Mouse (Mus musculus): ENCODE measurements around the gene Acvr1b. TPM values are rescaled to one million over a fixed set of nuclear protein-coding genes. Genes with fewer than 3 reads are reported as not detected.

Acvr1b gene
- polyA plus RNA-seq, 1 experiment from 2014 or later: 22.1 TPM

- H3K27me3 ChIP-seq (ENCODE audit: control insufficient read depth, insufficient read depth, low read depth, low read length): no peaks in the 10 kb centered on the region
- WGBS: 82% methylated on average over 7 of the region's 7 CpGs
- no peak overlapping the region for H3K27ac ChIP-seq (ENCODE audit: low read length)
- peaks cover 8% of the 10 kb centered on the region for H3K9me3 ChIP-seq (replicated peaks; ENCODE audit: control insufficient read depth, low read length, poor library complexity, severe bottlenecking)
- no peak overlapping the region for H3K9ac ChIP-seq (ENCODE audit: low read depth, low read length)
- H3K4me2 ChIP-seq (ENCODE audit: low read length): no peak overlapping the region
- H3K4me3 ChIP-seq (ENCODE audit: low read depth, low read length): no peak overlapping the region
- ATAC-seq: no peak
- H3K4me1 ChIP-seq (ENCODE audit: control insufficient read depth, insufficient read depth, low read length): peaks cover 3% of the 10 kb centered on the region
- no peaks in the 10 kb centered on the region for H3K36me3 ChIP-seq (ENCODE audit: control insufficient read depth, insufficient read depth, low read length)
Measured at GRCm38 (mm10) chr15:101154700-101155616, 18.9 kb upstream of the Acvr1b start.

- 0 out of 2 replicates have a peak overlapping the region, but pooled peaks have one; percentile 28 for H3K4me2 ChIP-seq (ENCODE audit: low read length)
- ATAC-seq: no peak
- WGBS: 48% methylated on average over 1 of the region's 1 CpGs
- no peaks in the 10 kb centered on the region for H3K27me3 ChIP-seq (ENCODE audit: control insufficient read depth, insufficient read depth, low read depth, low read length)
- peaks cover 37% of the 10 kb centered on the region for H3K4me1 ChIP-seq (ENCODE audit: control insufficient read depth, insufficient read depth, low read length)
- H3K9ac ChIP-seq (ENCODE audit: low read depth, low read length): no peak overlapping the region
- peak overlapping the region; percentile 74 for H3K27ac ChIP-seq (ENCODE audit: low read length)
- H3K36me3 ChIP-seq (ENCODE audit: control insufficient read depth, insufficient read depth, low read length): no peaks in the 10 kb centered on the region
- H3K9me3 ChIP-seq (replicated peaks; ENCODE audit: control insufficient read depth, low read length, poor library complexity, severe bottlenecking): peaks cover 8% of the 10 kb centered on the region
- H3K4me3 ChIP-seq (ENCODE audit: low read depth, low read length): no peak overlapping the region
Measured at GRCm38 (mm10) chr15:101160128-101160527, 13.7 kb upstream of the Acvr1b start.

GRCm38 (mm10) chr15:101160591-101160990 is 13.3 kb upstream of the Acvr1b start:
- peak; percentile 85 for ATAC-seq
- no peak overlapping the region for H3K4me3 ChIP-seq (ENCODE audit: low read depth, low read length)
- peaks cover 8% of the 10 kb centered on the region for H3K9me3 ChIP-seq (replicated peaks; ENCODE audit: control insufficient read depth, low read length, poor library complexity, severe bottlenecking)
- no peaks in the 10 kb centered on the region for H3K27me3 ChIP-seq (ENCODE audit: control insufficient read depth, insufficient read depth, low read depth, low read length)
- WGBS: 8% methylated on average over 7 of the region's 7 CpGs
- peak overlapping the region; percentile 74 for H3K27ac ChIP-seq (ENCODE audit: low read length)
- 0 out of 2 replicates have a peak overlapping the region, but pooled peaks have one; percentile 28 for H3K4me2 ChIP-seq (ENCODE audit: low read length)
- no peak overlapping the region for H3K9ac ChIP-seq (ENCODE audit: low read depth, low read length)
- H3K4me1 ChIP-seq (ENCODE audit: control insufficient read depth, insufficient read depth, low read length): peaks cover 37% of the 10 kb centered on the region
- H3K36me3 ChIP-seq (ENCODE audit: control insufficient read depth, insufficient read depth, low read length): no peaks in the 10 kb centered on the region

- no peak overlapping the region for H3K4me3 ChIP-seq (ENCODE audit: low read depth, low read length)
- no peaks in the 10 kb centered on the region for H3K36me3 ChIP-seq (ENCODE audit: control insufficient read depth, insufficient read depth, low read length)
- peak overlapping the region; percentile 74 for H3K27ac ChIP-seq (ENCODE audit: low read length)
- ATAC-seq: no peak
- peaks cover 5% of the 10 kb centered on the region; the same call in 1 of the 2 replicates for H3K9me3 ChIP-seq (replicated peaks; ENCODE audit: control insufficient read depth, low read length, poor library complexity, severe bottlenecking)
- H3K9ac ChIP-seq (ENCODE audit: low read depth, low read length): 0 out of 2 replicates have a peak overlapping the region, but pooled peaks have one; percentile 14
- WGBS: 65% methylated on average over 7 of the region's 7 CpGs
- H3K4me2 ChIP-seq (ENCODE audit: low read length): no peak overlapping the region
- H3K27me3 ChIP-seq (ENCODE audit: control insufficient read depth, insufficient read depth, low read depth, low read length): no peaks in the 10 kb centered on the region
- peaks cover 37% of the 10 kb centered on the region for H3K4me1 ChIP-seq (ENCODE audit: control insufficient read depth, insufficient read depth, low read length)
Measured at GRCm38 (mm10) chr15:101161534-101161933, 12.3 kb upstream of the Acvr1b start.

GRCm38 (mm10) chr15:101163056-101163458 is 10.8 kb upstream of the Acvr1b start:
- no peak overlapping the region for H3K4me2 ChIP-seq (ENCODE audit: low read length)

GRCm38 (mm10) chr15:101163854-101164253 is 10.0 kb upstream of the Acvr1b start:
- WGBS: 59% methylated on average over 5 of the region's 5 CpGs
- Histone ChIP-seq H3K9ac (ENCODE audit: low read depth, low read length) (no peak overlapping the region), H3K36me3 (ENCODE audit: control insufficient read depth, insufficient read depth, low read length) (no peaks in the 10 kb centered on the region), H3K4me3 (ENCODE audit: low read depth, low read length) (no peak overlapping the region), H3K27me3 (ENCODE audit: control insufficient read depth, insufficient read depth, low read depth, low read length) (no peaks in the 10 kb centered on the region), H3K9me3 (replicated peaks; ENCODE audit: control insufficient read depth, low read length, poor library complexity, severe bottlenecking) (no peaks in the 10 kb centered on the region), H3K4me2 (ENCODE audit: low read length) (no peak overlapping the region), H3K27ac (ENCODE audit: low read length) (no peak overlapping the region), H3K4me1 (ENCODE audit: control insufficient read depth, insufficient read depth, low read length) (peaks cover 37% of the 10 kb centered on the region)
- no peak for ATAC-seq

More at GRCm38 (mm10) chr15:101163056-101163458, 10.8 kb upstream of the Acvr1b start:
- Histone ChIP-seq H3K36me3 (ENCODE audit: control insufficient read depth, insufficient read depth, low read length) (no peaks in the 10 kb centered on the region), H3K9ac (ENCODE audit: low read depth, low read length) (0 out of 2 replicates have a peak overlapping the region, but pooled peaks have one; percentile 1), H3K9me3 (replicated peaks; ENCODE audit: control insufficient read depth, low read length, poor library complexity, severe bottlenecking) (no peaks in the 10 kb centered on the region), H3K27ac (ENCODE audit: low read length) (no peak overlapping the region), H3K4me3 (ENCODE audit: low read depth, low read length) (no peak overlapping the region), H3K4me1 (ENCODE audit: control insufficient read depth, insufficient read depth, low read length) (peaks cover 37% of the 10 kb centered on the region), H3K27me3 (ENCODE audit: control insufficient read depth, insufficient read depth, low read depth, low read length) (no peaks in the 10 kb centered on the region)
- WGBS: 27% methylated on average over 15 of the region's 15 CpGs
- no peak for ATAC-seq

- H3K27me3 ChIP-seq (ENCODE audit: control insufficient read depth, insufficient read depth, low read depth, low read length): no peaks in the 10 kb centered on the region
- H3K36me3 ChIP-seq (ENCODE audit: control insufficient read depth, insufficient read depth, low read length): no peaks in the 10 kb centered on the region
- no peak overlapping the region for H3K27ac ChIP-seq (ENCODE audit: low read length)
- H3K4me3 ChIP-seq (ENCODE audit: low read depth, low read length): no peak overlapping the region
- WGBS: 68% methylated on average over 5 of the region's 5 CpGs
- no peak overlapping the region for H3K4me2 ChIP-seq (ENCODE audit: low read length)
- H3K9me3 ChIP-seq (replicated peaks; ENCODE audit: control insufficient read depth, low read length, poor library complexity, severe bottlenecking): no peaks in the 10 kb centered on the region
- H3K9ac ChIP-seq (ENCODE audit: low read depth, low read length): no peak overlapping the region
- no peak for ATAC-seq
- H3K4me1 ChIP-seq (ENCODE audit: control insufficient read depth, insufficient read depth, low read length): peaks cover 37% of the 10 kb centered on the region
Measured at GRCm38 (mm10) chr15:101164291-101164690, 9.6 kb upstream of the Acvr1b start.

GRCm38 (mm10) chr15:101165658-101166437 is 8.0 kb upstream of the Acvr1b start:
- H3K4me2 ChIP-seq (ENCODE audit: low read length): no peak overlapping the region
- ATAC-seq: no peak
- H3K27me3 ChIP-seq (ENCODE audit: control insufficient read depth, insufficient read depth, low read depth, low read length): no peaks in the 10 kb centered on the region
- H3K36me3 ChIP-seq (ENCODE audit: control insufficient read depth, insufficient read depth, low read length): no peaks in the 10 kb centered on the region
- H3K9ac ChIP-seq (ENCODE audit: low read depth, low read length): no peak overlapping the region
- no peak overlapping the region for H3K27ac ChIP-seq (ENCODE audit: low read length)
- no peaks in the 10 kb centered on the region for H3K9me3 ChIP-seq (replicated peaks; ENCODE audit: control insufficient read depth, low read length, poor library complexity, severe bottlenecking)
- no peak overlapping the region for H3K4me3 ChIP-seq (ENCODE audit: low read depth, low read length)
- 72% methylated on average over 16 of the region's 16 CpGs for WGBS
- H3K4me1 ChIP-seq (ENCODE audit: control insufficient read depth, insufficient read depth, low read length): peaks cover 24% of the 10 kb centered on the region

All from midbrain, embryonic 16.5 days (tissue).